Mouse (Mus musculus): ENCODE results near the gene Nek7.

Nek7 gene

GRCm38 (mm10) chr1:138571038-138571441 lies 48.9 kb downstream of the Nek7 start:
- no peak for DNase-seq (ENCODE audit: low read depth)

- DNase-seq (ENCODE audit: low read depth): no peak
Observed at GRCm38 (mm10) chr1:138568434-138569232, 51.3 kb downstream of the Nek7 start.

- DNase-seq (ENCODE audit: low read depth): no peak
Observed at GRCm38 (mm10) chr1:138567946-138568345, 52.0 kb downstream of the Nek7 start.

DNA sequence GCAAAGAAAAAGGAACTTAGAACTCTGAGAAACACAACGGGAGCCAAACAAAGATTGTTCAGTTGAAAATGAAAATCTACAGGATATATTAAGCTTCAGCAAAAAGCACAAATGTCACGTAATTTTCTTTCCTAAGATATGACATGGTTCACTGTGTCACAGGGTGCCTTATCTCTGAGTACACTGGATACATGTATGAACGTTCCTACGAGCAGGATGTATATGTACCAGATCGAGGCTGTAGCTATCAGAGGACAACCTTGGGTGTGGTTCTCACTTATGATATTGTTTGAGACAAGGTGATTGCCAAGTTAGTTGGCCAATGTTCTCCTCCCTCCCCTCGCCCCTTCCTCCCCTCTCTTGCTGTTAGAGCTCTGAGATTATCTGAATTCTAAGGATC lies 55.3 kb downstream of the Nek7 start:
- DNase-seq (ENCODE audit: low read depth): no peak

GRCm38 (mm10) chr1:138560733-138561132 lies 59.2 kb downstream of the Nek7 start:
- DNase-seq (ENCODE audit: low read depth): no peak

GRCm38 (mm10) chr1:138559213-138560101 lies 60.5 kb downstream of the Nek7 start:
- DNase-seq (ENCODE audit: low read depth): no peak

- DNase-seq (ENCODE audit: low read depth): no peak
Observed at GRCm38 (mm10) chr1:138558342-138558741, 61.6 kb downstream of the Nek7 start.

- no peak for DNase-seq (ENCODE audit: low read depth)
Observed at GRCm38 (mm10) chr1:138554926-138555325, 65.0 kb downstream of the Nek7 start.

DNA sequence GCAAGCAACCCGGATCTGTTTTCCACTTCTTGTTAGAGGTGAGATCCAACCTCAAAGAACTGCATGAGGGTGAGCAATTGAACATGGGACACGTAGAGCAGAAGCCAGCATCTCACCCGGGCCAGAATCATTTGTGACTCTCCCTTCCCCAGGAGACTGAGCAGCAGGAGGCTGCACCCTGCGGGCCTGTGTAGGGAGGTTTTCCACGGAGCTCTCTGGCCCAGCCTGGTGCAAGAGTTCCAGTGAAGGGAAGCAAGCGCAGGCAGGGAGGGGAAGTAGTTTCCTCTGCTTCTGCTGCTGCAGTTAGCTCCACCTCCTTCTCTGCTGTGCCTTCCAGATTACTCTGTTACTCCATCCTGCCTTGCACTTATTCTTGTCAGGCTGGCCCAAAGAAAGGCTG lies 69.8 kb downstream of the Nek7 start:
- DNase-seq (ENCODE audit: low read depth): no peak

DNA sequence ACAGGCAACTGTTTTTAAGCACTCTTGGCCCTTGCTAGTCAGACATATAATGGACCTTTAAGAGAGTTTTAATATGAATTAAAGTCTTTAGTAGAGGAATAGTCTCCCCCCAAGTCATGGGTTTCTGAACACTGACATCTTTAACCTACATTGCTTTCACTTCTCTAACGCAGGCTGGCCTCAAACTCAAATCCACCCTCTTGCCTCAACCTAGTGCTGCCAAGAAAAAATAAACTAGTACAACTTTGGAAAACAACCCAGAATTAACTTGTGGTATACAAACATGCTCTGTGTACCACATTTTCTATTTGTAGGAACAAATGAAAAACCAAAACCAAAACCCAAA lies 77.8 kb downstream of the Nek7 start:
- DNase-seq (ENCODE audit: low read depth): no peak

DNA sequence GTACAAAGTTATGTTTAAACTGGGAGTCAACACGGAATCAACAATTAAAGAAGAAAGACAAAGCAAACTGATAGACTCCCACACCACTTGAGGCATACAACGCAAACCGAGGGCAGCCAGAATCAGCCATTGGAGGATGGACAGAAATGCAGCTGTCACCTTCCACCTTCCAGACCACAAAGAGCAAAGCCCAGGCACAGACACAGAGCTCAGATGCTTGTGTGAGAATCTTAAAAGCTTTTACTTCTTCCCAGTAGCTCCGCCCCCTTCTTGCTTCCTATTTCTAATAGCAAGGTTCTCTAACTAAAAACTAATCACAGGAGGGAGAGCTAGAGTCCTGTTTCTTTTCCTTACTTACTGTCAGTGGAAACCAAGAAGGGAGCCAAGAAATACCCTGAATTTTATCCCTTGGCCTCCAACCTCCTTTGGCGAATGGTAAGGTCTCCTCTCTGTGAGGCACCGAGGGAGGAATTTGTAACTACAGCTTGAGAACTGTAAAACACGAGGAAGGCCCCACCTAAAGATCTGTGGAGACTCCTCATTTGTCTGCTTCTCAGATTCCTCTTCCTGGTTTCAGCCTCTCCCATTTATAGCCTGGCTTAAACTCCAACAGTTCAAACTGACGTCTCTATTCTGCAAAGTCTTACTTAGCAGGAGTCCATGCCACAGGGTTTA lies 78.3 kb downstream of the Nek7 start:
- no peak for DNase-seq (ENCODE audit: low read depth)

DNA sequence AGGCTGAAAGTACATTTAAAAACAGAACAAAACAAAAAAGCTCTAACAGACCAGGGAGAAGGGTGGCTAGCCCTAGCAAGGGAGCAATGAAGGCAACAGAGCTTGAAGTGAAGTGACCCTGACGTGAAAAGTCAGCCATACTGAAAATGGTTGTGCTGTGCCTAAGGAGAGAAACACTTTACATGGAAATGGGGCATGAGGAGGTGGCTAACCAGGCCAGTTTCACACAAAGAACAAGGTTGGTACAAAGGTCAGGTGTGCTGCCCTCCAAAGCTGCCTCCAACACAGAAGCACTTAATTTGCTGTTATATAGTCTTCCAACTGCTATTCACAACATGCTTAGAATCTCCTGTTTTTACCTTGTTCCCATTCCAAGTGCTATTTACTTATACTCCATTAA lies 80.2 kb downstream of the Nek7 start:
- DNase-seq (ENCODE audit: low read depth): no peak

GRCm38 (mm10) chr1:138538217-138538616 lies 81.7 kb downstream of the Nek7 start:
- no peak for DNase-seq (ENCODE audit: low read depth)

GRCm38 (mm10) chr1:138535758-138536574 lies 84.0 kb downstream of the Nek7 start:
- no peak for DNase-seq (ENCODE audit: low read depth)

DNA sequence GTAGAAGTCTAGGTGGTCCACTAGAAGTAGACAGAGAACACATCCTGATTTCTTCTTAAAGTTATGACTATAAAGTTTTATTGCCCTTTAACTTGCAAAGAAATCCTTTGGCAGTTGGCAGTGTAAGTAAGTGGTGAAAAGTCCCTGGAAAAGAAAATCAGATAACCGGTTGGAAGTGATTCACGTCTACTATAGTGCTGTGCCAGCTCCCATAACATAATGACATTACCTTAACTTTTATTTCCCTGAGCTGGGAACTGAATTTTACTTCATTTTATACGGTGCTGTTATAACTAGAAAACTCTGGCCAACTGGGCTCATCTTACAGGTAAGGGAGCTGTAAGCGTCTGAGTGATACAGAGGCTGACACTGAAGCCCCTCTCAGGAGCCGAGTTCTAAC lies 89.3 kb downstream of the Nek7 start:
- DNase-seq (ENCODE audit: low read depth): no peak

DNA sequence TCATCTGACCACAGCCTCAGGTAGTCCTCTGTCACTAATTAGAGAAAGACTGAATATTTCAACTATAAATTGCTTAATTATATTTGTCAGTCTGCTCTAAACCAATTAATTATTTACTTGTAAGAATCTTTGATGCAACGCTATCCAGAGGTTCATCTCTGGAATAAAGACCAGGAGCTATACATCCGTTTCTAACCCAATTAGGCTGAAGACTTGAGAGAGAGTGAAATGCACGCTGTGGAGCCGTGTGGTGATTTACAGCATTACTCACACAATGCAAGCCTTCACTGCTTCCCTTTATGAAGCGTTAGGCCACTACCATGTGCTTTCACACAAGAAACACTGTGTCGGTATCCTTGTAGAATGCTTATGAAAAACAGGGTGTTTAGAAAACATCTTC lies 96.0 kb downstream of the Nek7 start:
- no peak for DNase-seq (ENCODE audit: low read depth)

DNA sequence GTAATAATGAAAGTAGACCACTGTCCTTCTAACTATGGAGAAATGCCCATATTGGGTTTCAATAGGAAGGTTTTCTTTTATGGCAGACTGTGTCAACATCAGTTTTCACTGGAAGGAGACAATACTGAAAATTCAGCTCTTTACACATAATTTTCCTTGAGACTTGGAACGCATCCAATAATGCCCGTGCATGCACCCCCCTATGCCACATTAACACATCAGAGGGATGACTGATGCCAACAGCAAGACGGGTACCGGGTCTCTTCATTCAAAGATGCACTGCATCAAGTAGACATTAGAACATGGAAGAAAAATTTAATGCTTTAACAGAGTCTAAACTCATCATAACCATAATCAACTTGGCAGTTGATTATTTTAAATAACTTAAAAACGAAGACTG lies 101.7 kb downstream of the Nek7 start:
- no peak for DNase-seq (ENCODE audit: low read depth)

DNA sequence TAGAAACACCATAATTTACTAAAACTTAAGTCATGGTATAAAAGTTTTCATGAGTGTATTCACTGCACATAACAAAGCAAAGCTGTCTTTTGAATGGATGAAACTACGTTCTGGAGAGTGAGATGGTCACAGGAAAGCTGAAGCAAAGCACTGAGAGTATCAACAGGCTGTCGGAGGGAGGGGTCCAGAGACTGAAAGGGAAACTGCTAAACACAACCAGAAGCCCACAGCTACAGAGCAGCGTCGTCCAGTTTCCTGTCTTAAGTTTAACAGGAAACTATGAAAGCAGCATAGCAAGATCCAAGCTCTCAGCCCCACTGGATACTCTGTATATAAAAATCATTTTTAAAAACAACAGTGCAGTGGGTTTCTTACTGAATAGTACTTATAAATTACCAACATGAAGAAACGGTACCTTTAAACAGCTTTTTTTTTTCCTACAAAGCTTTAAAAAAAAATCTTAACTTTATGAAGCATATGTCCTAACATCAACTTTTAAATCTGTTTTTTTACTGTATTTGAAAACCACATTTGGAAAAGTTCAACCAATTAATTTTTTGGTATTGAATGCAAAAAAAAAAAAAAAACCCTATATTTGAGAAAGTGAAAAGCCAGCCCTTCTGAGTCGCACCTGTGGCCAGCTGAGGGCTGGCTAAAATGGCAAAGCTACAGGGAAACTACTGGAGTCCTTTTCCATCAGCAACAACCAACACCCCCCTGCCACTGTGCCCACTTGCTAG lies 102.4 kb downstream of the Nek7 start:
- DNase-seq (ENCODE audit: low read depth): peak; percentile 19

DNA sequence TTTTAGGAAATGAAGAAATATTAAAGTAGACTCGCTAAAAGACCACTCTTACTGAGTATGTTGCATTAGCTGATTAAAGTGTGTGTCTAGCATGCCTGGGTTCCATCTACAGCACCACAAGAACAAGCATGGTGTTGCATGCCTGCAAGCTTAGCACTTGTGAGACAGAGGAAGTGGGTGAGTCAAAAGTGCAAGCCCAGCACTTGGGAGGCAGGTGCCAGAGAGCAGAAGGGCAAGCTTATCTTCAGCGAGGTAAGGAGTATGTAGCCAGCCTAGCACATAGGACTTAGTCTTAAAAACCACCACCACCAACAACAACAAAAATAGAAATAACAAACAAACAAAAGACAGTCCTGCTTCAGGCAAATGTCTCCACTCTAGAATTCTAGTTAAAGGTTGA lies 103.0 kb downstream of the Nek7 start:
- peak; percentile 17 for DNase-seq (ENCODE audit: low read depth)

GRCm38 (mm10) chr1:138515362-138515761 lies 104.6 kb downstream of the Nek7 start:
- DNase-seq (ENCODE audit: low read depth): no peak

- no peak for DNase-seq (ENCODE audit: low read depth)
Observed at GRCm38 (mm10) chr1:138513982-138514381, 106.0 kb downstream of the Nek7 start.
